Mouse (Mus musculus) left cerebral cortex, postnatal 25 days (tissue): ENCODE data around the gene Rad51b. TPM values are rescaled to one million over a fixed set of nuclear protein-coding genes. Genes with fewer than 3 reads are reported as not detected.

Source experiments
- DNase-seq, 2 experiments: peaks; one replicate each; pipeline ENCODE4 v3.0.0; 2022; ENCODE audit warnings: low spot score in 2 of 2, mixed read lengths in 1 of 2
- intact Hi-C: fragments of 180-260 bp; cut with DNase I; formaldehyde crosslinking; loops from one replicate; pipeline ENCODE4 v1.15.1; 2025
- total RNA-seq, 2 experiments: library from RNA; stranded (reverse); gene quantifications; 2 replicates each; pipeline ENCODE4 v1.2.3; 2021

Gene Rad51b
- total RNA-seq, 2 experiments from 2014 or later: 0.32 TPM; not detected in 1

GRCm38 (mm10) chr12:79507141-79507681 is 210.1 kb downstream of the Rad51b start:
- DNase-seq: peak in 1 of 2 experiments; percentile 33
- intact Hi-C loops: no loop called here

GRCm38 (mm10) chr12:79511454-79512204 is 214.5 kb downstream of the Rad51b start:
- peak; percentile 42 to 74 for DNase-seq
- intact Hi-C loops: no loop called here

DNA sequence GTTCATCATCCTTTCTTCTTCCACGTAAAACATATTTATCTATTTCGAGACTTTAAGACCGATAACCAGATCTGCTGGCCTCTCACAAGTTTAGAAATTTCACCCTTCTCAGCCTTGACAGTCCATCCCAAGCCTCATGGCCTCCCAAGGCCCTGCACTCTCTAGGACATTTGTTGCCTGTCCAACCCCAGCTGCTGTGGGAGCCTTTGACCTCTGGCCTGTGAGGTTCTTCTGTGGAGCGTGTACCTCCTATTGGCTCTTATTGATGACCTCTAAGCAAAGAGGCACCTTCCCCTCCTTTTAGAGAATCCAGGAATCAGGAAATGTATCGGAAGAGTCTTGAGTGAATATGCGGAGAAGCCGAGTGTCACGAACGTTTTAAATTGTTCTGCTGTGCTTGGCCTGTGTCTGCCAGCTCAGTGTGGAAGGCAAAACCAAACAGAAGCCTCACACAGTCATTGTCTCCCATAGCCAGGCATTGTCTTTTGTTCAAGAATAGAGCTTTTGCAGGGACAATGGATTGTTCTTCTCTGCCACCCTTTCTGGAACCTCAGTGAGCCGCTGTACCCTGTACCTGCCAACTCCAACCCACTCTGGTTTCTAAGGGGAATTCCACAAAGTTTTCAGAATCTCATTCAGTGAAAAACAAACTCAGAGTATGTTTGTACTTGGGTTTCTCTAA is 215.3 kb downstream of the Rad51b start:
- no peak for DNase-seq
- intact Hi-C loops: no loop called here

DNA sequence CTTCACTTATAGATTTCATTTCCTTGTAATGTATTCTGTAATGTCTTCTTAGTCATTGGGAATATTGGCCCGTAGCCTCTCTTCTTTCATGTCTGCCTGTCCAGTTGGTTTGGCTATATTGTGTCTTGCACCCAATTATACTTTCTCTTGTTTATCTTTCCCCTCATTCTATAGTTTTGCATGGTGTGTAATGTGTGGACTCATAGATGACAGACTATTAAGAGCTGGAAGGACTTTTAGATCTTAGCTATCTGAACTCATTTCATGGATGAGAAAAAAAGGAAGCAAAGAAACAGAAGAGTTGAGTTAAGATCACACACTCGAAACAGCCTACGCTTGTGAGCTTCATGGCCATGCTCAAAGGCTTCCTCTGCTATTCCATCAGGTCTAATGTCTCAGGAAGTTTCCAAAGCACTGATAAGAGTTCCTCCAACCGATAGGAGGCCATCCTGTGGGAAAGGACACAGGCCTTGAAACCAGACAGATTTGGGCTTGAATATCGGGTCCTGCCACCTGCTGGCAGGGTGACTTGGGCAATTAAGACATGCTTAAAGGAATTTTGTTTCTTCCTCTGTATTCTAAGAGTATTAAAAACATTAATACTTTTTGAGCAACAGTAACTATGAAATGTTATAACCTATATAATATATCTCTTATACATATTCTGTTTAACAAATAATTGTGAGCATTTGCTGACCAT is 216.1 kb downstream of the Rad51b start:
- intact Hi-C loops: no loop called here
- no peak for DNase-seq

- intact Hi-C loops: no loop called here
Observed at GRCm38 (mm10) chr12:79514680-79515079, 217.6 kb downstream of the Rad51b start.

DNA sequence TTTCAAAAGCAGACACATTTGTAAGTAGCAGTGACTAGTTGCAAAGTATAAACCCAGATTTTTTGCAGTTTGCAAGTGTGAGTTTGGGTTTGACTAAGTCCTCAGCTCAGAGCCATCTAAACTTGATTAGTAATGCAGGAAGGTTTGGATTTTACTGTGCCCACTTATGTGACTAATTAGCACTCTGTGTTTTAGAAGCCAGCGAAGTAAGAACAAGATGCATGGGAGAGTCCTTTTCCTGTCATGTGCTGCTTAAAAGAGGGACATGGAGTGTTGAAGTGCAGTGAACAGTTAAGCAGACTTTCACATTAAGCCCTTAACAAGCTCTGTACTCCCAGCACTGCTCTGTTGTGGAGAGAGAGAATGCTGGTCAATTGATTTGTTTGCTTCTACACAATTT is 225.3 kb downstream of the Rad51b start:
- intact Hi-C loops: no loop called here
- no peak for DNase-seq

More at GRCm38 (mm10) chr12:79514680-79515079, 217.6 kb downstream of the Rad51b start:
- DNase-seq: no peak

GRCm38 (mm10) chr12:79524941-79525871 is 228.1 kb downstream of the Rad51b start:
- DNase-seq: peak in 1 of 2 experiments; percentile 7
- intact Hi-C loops: loop anchor here (5.0 kb wide), 1 partner anchor 607 kb away; no protein-coding TSS in a partner anchor

DNA sequence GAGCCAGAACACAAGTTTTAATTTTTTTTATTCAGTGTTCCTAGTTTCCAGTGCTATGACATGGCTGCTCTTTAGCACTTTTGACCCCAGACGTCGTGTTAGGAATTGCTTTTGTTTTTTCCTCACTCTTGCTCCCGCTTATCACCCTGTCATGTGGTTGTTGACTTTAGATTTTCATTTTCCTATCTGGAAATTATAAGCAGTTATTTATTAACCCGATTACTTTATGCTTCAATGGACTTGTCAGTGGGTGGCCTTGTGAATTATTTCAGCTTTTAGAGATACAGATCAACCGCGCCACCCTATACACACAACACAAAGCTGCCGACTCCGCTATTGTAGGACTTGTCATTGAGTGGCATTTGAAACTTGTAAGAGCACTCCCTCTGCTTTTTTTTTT is 228.8 kb downstream of the Rad51b start:
- intact Hi-C loops: loop anchor here (5.0 kb wide), 1 partner anchor 606 kb away; no protein-coding TSS in a partner anchor
- DNase-seq: no peak

- DNase-seq: no peak
- intact Hi-C loops: loop anchor here (5.0 kb wide), 1 partner anchor 605 kb away; no protein-coding TSS in a partner anchor
Observed at GRCm38 (mm10) chr12:79527222-79527621, 230.1 kb downstream of the Rad51b start.

- intact Hi-C loops: no loop called here
- DNase-seq: no peak
Observed at GRCm38 (mm10) chr12:79530275-79530902, 233.3 kb downstream of the Rad51b start.

- intact Hi-C loops: no loop called here
- DNase-seq: no peak
Observed at GRCm38 (mm10) chr12:79531809-79532798, 235.0 kb downstream of the Rad51b start.

- DNase-seq: no peak
- intact Hi-C loops: no loop called here
Observed at GRCm38 (mm10) chr12:79534778-79535177, 237.7 kb downstream of the Rad51b start.

DNA sequence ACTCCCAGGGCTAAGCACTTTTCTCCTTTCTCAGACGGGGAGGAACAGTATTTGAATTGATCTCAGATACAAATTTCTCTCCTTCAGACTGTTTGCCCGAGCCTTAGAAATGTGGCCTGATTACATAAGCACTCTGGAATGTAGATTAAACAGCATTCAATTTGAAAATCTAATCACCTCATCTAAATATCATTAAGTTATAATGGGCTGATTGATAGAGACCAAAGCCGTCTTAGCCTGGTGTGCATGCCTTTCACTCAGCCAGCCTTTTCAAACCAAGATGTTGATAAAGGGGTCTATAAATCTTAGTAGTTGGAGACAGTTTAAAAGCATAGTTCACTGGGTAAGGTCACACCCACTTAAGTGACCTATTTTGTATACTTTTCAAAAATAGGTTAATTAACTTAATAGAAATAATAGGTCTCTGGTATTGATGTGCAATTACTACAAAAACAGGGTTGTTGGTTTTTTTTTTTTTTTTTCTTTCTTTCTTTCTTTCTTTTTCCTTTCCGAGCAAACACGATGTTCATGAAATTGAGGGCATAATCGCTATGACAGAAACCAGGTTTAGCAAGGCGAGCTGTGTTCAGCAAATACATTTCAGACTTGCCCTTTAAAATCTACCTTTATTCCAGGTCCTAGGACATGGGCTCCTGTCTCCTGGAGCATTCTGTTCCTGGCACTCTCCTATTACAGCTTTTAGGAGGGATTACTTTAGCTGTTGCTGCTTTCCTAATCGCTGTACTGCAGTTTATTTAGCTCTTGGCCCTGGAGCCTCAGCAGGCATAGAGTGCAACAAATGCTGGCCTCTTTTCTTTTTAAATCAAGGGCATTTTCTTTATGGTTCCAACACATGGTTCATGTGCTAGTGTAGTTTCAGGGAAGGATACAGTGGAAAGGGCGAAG is 238.7 kb downstream of the Rad51b start:
- intact Hi-C loops: no loop called here
- DNase-seq: no peak

DNA sequence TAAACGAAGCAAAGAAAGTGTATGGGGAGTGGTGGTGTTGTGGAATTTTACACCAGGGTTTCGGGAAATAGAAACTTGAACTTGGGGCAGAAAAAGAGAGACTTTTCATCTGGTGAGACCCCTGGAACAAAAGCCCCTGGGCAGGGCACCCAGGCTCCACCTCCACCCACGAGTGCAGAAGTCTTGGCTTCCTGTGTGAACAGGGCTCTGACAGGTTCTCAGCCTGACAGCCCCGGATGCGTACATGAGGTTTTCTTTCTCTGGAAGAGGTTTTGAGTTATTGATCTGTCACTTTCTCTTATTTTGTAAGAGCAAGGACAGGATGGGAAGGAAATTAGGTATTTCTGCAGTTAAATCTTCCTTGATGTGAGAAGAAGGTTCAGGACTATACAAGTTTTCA is 243.1 kb downstream of the Rad51b start:
- DNase-seq: no peak
- intact Hi-C loops: no loop called here

- no peak for DNase-seq
- intact Hi-C loops: no loop called here
Observed at GRCm38 (mm10) chr12:79541581-79541980, 244.5 kb downstream of the Rad51b start.

GRCm38 (mm10) chr12:79545063-79545462 is 248.0 kb downstream of the Rad51b start:
- DNase-seq: no peak
- intact Hi-C loops: no loop called here
